Mouse (Mus musculus) bone marrow macrophage, adult 2 months (primary cell): ENCODE measurements around the gene Serpind1. TPM values are rescaled to one million over a fixed set of nuclear protein-coding genes. Genes with fewer than 3 reads are reported as not detected.

ENCODE experiments used
- H3K27ac ChIP-seq: 2 replicates; pipeline ENCODE4 v1.5.1; 2012; ENCODE audit warnings: low read depth, low read length; ENCODE audit not compliant: insufficient read depth
- H3K4me1 ChIP-seq: 2 replicates; pipeline ENCODE4 v1.6.1; 2012; ENCODE audit warnings: low read length; ENCODE audit not compliant: control insufficient read depth, insufficient read depth
- H3K4me3 ChIP-seq: 2 replicates; pipeline ENCODE4 v1.5.1; 2012; ENCODE audit warnings: mild to moderate bottlenecking, low read length, moderate library complexity; ENCODE audit not compliant: insufficient read depth
- CTCF ChIP-seq: IDR thresholded peaks from 2 replicates; pipeline ENCODE4 v1.5.1; 2012; ENCODE audit warnings: low read depth, mild to moderate bottlenecking, low read length, moderate library complexity
- POLR2A ChIP-seq: IDR thresholded peaks from 2 replicates; pipeline ENCODE4 v1.6.1; 2012; ENCODE audit warnings: mild to moderate bottlenecking, low read depth, low read length, borderline replicate concordance
- polyA plus RNA-seq: library from polyadenylated mRNA; stranded (reverse); fragments of >200 nt; gene quantifications from 2 replicates; pipeline ENCODE4 v1.2.4, GENCODE M21; 2012; ENCODE audit not compliant: missing spikeins, insufficient read depth, insufficient read length

The Serpind1 gene
- polyA plus RNA-seq = not detected in 2 replicates

GRCm38 (mm10) chr16:17331116-17331515 lies at the start of gene Serpind1:
Gene Serpind1 (plus strand): TSS chr16:17331371.
- Histone ChIP-seq H3K4me1 (no peaks in the 10 kb centered on the region), H3K4me3 (no peak within 1 kb of the TSS), H3K27ac (no peak within 1 kb of the TSS)
- TF ChIP-seq CTCF = no peak
- no peak for TF ChIP-seq POLR2A

- no peaks in the 10 kb centered on the region for H3K4me1 ChIP-seq
- no peak overlapping the region for H3K27ac ChIP-seq
- H3K4me3 ChIP-seq = no peak overlapping the region
- TF ChIP-seq POLR2A (no peak), CTCF (no peak)
Measured at GRCm38 (mm10) chr16:17283151-17283550, 48.0 kb upstream of the Serpind1 start.

- Histone ChIP-seq H3K4me3 (no peak overlapping the region), H3K4me1 (no peaks in the 10 kb centered on the region), H3K27ac (no peak overlapping the region)
- TF ChIP-seq CTCF (no peak), POLR2A (no peak)
Measured at GRCm38 (mm10) chr16:17287103-17287502, 44.1 kb upstream of the Serpind1 start.

- Histone ChIP-seq H3K4me3 (no peak overlapping the region), H3K27ac (no peak overlapping the region), H3K4me1 (no peaks in the 10 kb centered on the region)
- TF ChIP-seq POLR2A (no peak), CTCF (no peak)
Measured at GRCm38 (mm10) chr16:17291016-17291415, 40.2 kb upstream of the Serpind1 start.

GRCm38 (mm10) chr16:17292751-17293150 lies 38.4 kb upstream of the Serpind1 start:
- TF ChIP-seq CTCF (peak; percentile 88), POLR2A (no peak)
- H3K27ac ChIP-seq = no peak overlapping the region
- no peak overlapping the region for H3K4me3 ChIP-seq
- H3K4me1 ChIP-seq = no peaks in the 10 kb centered on the region

- H3K4me1 ChIP-seq = no peaks in the 10 kb centered on the region
- H3K27ac ChIP-seq = no peak overlapping the region
- TF ChIP-seq CTCF = no peak
- no peak for TF ChIP-seq POLR2A
- H3K4me3 ChIP-seq = no peak overlapping the region
Measured at GRCm38 (mm10) chr16:17300818-17301217, 30.4 kb upstream of the Serpind1 start.

- TF ChIP-seq POLR2A (no peak), CTCF (no peak)
Measured at GRCm38 (mm10) chr16:17303521-17304245, 27.5 kb upstream of the Serpind1 start.

GRCm38 (mm10) chr16:17307461-17307860 lies 23.7 kb upstream of the Serpind1 start:
- Histone ChIP-seq H3K4me3 (no peak overlapping the region), H3K4me1 (no peaks in the 10 kb centered on the region), H3K27ac (no peak overlapping the region)
- TF ChIP-seq POLR2A (no peak), CTCF (no peak)

More at GRCm38 (mm10) chr16:17303521-17304245, 27.5 kb upstream of the Serpind1 start:
- H3K4me3 ChIP-seq = no peak overlapping the region
- H3K4me1 ChIP-seq = no peaks in the 10 kb centered on the region
- H3K27ac ChIP-seq = no peak overlapping the region

GRCm38 (mm10) chr16:17309036-17309435 lies 22.1 kb upstream of the Serpind1 start:
- Histone ChIP-seq H3K27ac (no peak overlapping the region), H3K4me3 (no peak overlapping the region), H3K4me1 (no peaks in the 10 kb centered on the region)
- TF ChIP-seq POLR2A (no peak), CTCF (no peak)

GRCm38 (mm10) chr16:17312531-17312930 lies 18.6 kb upstream of the Serpind1 start:
- TF ChIP-seq POLR2A (no peak), CTCF (no peak)
- no peak overlapping the region for H3K27ac ChIP-seq
- H3K4me3 ChIP-seq = no peak overlapping the region
- no peaks in the 10 kb centered on the region for H3K4me1 ChIP-seq

- no peaks in the 10 kb centered on the region for H3K4me1 ChIP-seq
- H3K27ac ChIP-seq = no peak overlapping the region
- TF ChIP-seq POLR2A (no peak), CTCF (no peak)
- no peak overlapping the region for H3K4me3 ChIP-seq
Measured at GRCm38 (mm10) chr16:17316554-17316953, 14.6 kb upstream of the Serpind1 start.
